Mouse (Mus musculus) CD4-positive, CD25-positive, alpha-beta regulatory T cell, adult 4 months (primary cell): ENCODE data around the gene Smarca5. TPM values are rescaled to one million over a fixed set of nuclear protein-coding genes. Genes with fewer than 3 reads are reported as not detected.

ENCODE experiments used
- ATAC-seq: one replicate; pipeline ENCODE4 v1.8.0; 2017
- polyA plus RNA-seq, 2 experiments: library from polyadenylated mRNA; unstranded; fragments of 100-300 nt; shearing (Covaris generic); gene quantifications; one replicate each; pipeline ENCODE4 v1.2.1; 2017

The Smarca5 gene
- 10 to 100 TPM; 19.2 to 31.8 TPM for polyA plus RNA-seq

GRCm38 (mm10) chr8:80739155-80739924 is at the start of gene Smarca5:
Gene Smarca5, minus strand, starts transcription at chr8:80739497.
- peak; percentile 92 for ATAC-seq

DNA sequence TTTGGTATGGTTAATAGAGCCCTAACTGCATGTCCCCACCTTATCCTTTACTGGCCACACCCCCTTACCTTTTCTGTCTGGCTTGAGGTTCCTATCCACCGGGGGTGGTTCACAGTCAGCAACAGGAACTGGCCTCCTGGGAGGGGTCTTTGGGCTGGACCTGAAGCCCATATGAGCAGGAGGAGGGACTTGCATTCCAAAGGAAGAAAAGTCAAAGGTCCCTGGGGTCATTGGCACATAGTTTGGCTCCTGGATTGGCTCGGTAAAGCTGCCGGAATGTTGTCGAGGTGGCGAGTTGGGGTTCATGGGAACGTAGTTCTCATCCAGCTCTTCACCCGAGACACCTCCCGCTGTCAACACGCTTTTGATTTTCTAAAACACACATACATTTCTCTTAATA is 45.3 kb upstream of the Smarca5 start:
- ATAC-seq, result no peak

DNA sequence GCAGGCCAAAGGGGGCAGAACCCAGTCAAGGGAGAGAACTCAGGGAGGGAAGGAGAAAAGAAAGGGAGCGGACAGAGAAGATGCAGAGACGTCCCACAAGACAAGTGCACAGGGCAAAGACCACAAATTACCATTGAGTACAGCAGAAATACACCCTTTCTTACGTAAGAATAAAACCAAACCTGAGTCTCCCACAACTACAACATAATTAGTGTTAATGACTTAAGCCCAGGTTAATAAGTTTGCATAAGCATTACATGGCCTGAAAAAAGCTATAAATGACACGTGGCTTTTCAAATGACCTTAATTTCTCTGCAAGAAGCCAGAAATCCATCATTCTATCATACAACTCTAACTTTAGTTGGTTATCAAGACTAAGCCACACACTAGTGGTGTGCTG is 44.0 kb upstream of the Smarca5 start:
- ATAC-seq, result no peak

DNA sequence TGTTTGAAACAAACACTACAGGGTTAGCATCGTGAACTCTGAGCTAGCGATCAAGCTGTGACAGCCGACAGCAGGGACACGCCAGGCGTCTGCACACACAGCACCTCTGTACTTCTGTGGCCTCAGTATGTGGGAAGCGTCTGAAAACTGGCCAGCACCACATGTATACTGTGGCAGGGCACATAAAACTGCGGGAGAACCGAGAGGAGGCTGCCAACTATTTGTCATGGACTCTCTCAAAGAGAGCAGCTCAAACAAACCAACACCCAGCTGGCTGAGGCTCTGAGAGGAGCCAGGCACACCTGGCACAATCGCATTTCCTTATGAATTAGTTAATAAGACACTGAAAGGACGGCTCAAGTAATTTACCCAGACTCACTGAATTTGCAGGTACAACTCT is 42.0 kb upstream of the Smarca5 start:
- no peak for ATAC-seq

DNA sequence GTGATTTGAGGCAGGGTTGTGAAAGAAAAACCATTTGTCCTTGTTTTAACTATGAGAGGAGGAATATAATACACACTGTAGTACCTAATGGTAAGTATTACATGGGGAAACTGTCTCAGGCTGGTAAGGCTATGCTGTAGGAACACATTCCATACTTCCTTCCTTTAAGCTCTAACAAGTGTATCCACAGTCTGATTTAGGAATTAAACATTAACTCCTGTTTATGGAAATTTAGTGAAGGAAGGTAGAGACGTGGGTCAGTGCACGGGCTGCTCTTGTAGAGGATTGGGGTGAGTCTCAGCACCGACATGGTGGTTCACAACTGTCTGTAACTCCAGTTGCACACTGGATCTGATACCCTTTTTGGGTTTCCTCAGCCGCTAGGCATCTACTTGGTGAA is 41.0 kb upstream of the Smarca5 start:
- no peak for ATAC-seq

GRCm38 (mm10) chr8:80776436-80776835 is 37.1 kb upstream of the Smarca5 start:
- ATAC-seq, result no peak

DNA sequence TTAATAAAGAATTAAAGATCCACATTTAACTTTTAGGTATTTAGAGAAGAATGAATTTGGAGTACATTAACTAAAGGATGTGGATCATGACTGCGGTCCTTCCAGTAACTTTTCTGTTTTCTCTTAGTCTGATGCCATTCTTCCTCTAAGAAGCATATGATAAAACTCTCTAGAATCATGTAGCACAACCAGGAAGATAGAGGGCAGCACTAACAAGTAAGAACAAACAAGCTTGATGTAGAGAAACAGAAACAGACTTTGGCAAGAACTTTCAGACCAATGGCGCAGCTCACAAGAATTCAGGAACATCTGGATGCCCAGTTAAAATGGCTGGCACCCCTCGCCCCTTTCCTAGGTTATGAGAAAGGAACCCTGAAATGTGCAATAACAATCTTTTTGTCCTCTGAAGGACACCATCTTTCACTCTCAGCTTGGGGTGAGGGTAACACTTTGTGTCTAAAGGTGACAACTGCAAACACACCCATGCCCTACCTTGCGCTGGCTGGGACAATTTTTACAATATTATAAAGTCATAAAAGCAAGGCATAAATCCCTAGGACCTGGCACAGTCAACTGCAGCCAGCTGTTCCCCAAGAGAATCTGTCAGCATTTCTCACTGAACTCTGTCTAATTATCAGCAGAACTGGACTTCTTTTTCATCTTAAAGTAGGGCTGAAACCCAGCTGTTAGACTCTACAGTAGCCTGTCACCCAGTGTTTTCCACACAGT is 33.6 kb upstream of the Smarca5 start:
- no peak for ATAC-seq

DNA sequence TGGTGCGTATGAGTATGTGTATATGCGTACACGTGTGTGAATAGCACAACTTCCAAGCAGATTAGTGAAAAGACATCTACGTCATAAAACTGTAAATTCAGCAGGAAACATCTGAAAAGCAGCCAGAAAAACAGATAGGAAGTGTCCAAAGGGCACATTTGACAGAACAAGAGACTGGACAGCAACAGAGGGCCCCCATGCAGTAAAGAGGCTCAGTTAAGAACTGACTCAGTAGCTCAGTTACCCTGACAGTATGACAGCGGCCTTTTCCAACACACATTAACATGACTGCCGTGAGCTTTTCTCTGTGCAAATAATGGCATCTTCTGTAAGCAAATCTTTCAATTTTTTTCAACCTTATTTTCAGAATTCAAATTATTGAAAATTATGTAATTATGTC is 29.2 kb upstream of the Smarca5 start:
- ATAC-seq, result no peak

- ATAC-seq, result peak; percentile 65
Observed at GRCm38 (mm10) chr8:80753017-80753715, 13.9 kb upstream of the Smarca5 start.

- ATAC-seq, result no peak
Observed at GRCm38 (mm10) chr8:80752429-80752828, 13.1 kb upstream of the Smarca5 start.

DNA sequence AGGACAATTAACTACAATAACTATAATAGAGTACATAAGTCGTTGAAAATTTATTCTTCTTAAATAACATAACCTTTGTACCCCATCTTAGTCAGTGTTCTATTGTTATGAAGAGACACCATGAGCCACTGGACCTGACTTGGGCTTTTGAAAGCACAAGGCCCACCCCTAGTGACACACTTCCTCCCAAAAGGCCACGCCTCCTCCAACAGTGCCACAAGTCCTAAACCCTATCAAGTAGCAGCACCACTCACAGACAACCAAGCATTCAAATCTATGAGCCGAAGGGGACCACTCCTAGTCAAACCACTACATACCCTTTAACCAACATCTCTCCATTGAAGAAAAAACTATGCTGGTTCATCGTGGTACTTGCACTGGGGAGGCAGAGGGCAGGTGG is 9.8 kb upstream of the Smarca5 start:
- no peak for ATAC-seq

DNA sequence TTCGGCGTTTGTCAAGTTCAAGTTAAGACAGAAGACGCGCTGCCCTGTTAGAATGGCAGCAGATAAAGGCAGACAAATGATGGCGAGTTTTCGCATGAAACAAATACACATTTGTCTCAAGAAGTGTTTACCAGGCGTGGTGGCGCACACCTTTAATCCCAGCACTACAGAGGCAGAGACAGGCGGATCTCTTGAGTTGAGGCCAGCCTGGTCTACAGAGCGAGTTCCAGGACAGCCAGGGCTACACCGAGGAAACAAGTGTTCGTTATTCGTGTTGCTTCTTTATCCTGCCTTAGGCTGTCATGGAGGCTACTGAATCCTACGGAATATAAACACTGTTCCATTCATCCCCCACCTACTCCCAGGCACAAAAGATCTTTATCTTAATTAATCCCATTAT is 635 bp upstream of the Smarca5 start:
- peak; percentile 25 for ATAC-seq

DNA sequence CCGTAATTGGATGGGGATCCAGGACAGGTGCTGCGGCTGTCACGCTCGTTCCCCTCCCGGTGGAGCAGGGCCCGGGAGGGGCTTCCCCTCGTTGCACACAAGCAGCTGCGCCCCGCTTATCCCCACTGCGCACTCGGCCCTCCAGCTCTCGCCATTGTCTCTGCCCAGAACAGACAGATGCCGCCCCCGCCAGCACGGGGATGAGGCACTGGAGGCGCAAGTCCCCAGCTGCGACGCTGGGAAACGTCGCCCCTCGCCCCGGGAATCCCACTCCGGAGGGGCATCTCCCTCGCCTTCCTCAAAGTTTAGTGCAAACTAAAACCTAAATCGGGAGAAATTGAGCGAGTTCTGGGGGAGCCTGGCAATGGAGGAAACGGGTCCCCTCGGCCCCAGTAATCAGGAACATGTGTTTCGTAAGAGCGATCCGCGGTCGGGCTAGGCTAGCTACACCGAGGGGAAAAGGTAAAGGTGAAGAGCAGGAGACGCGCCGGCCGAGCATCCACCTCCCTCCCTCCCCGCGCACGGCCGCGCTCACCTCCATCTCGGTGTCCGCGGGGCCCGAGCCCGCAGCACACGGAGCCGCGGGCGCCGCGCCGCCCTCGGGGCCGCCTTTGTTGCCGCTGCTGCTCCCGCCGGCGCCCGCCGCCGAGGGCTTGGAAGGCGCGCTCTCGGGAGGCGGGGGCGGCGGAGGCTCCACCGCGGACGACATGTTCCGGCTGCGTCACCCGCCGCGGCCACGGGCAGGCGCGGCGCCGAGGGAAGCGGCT is 726 bp downstream of the Smarca5 start:
- ATAC-seq, result peak; percentile 21

DNA sequence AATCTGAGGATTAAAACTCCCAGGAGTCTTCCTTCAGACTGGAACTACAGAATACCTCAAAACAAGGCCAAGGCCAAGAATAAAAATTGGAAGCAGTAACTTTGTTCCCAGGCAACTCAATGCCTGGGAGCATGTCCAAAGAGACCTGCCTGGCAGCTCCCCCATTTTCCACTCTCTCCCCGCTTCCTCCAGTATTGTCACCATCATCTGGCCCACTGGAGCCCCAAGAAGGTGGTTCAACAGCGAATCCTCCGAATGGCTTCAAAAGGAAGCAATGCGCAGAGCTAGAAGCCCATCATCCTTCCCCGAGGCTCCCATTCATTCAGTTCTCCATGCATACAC is 1.3 kb downstream of the Smarca5 start:
- ATAC-seq, result no peak

GRCm38 (mm10) chr8:80732326-80732725 is 7.0 kb downstream of the Smarca5 start:
- ATAC-seq, result no peak

DNA sequence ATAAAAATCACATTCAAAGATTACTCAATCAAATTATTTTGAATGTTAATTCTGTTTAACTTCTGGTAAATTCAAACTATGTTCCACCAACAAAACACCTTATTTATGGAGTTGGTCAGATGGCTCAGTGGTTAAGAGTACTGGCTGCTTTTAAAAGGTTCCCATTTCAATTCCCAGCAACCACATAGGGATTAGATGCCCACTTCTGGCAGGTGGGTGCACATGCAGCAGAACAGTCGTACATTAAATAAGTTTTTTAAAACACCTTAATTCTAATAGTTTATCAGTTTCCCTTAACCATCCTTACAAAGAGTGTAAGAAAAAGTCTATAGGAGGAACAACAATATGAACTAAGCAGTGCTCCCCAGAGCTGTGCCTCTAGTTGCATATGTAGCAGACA is 24.8 kb downstream of the Smarca5 start:
- ATAC-seq, result no peak

- ATAC-seq, result no peak
Observed at GRCm38 (mm10) chr8:80710670-80711400, 28.5 kb downstream of the Smarca5 start.

- ATAC-seq, result no peak
Observed at GRCm38 (mm10) chr8:80688141-80688540, 51.2 kb downstream of the Smarca5 start.

DNA sequence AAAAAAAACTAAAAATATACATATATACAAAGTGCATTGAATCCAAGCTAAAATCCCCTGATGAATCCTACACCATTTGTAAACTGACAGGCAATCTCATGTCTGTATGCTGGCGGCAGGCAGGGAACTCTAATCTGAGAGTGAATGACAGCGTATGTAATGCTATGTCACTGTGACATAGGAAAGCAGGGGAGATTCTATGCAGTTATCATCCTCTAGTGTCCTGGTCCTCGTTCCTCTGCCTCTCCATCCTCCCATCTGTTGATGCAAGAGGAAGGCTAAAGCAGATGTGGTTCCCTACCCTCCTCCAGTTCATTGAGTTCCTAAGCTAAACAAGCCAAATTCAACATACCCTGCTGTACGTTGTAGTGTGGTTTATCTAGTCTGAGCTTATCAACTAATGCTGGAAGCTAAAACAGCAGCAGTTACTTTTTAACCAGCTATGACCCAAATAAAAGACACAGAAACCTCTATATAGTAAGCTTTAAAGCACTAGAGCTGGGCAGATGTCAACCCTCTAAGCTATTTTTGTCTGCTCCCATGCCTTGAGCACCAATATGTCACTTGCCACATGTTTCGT is 55.5 kb downstream of the Smarca5 start:
- no peak for ATAC-seq

- ATAC-seq, result no peak
Observed at GRCm38 (mm10) chr8:80682594-80682993, 56.7 kb downstream of the Smarca5 start.

- ATAC-seq, result no peak
Observed at GRCm38 (mm10) chr8:80669277-80669901, 69.9 kb downstream of the Smarca5 start.
